Mouse (Mus musculus) E14TG2a.4 (cell line): ENCODE measurements around the gene Bspry.

Experiments used
- H3K27me3 ChIP-seq: 2 replicates; pipeline ENCODE4 v1.6.1; 2014; ENCODE audit warnings: low read length, control low read depth; ENCODE audit not compliant: insufficient read depth
- H3K36me3 ChIP-seq: 2 replicates; pipeline ENCODE4 v1.6.1; 2014; ENCODE audit warnings: low read length, control low read depth; ENCODE audit not compliant: insufficient read depth
- H3K4me1 ChIP-seq: replicated peaks from 2 replicates; pipeline ENCODE4 v1.6.1; 2014; ENCODE audit warnings: low read depth, low read length, control low read depth
- H3K4me3 ChIP-seq: replicated peaks from 2 replicates; pipeline ENCODE4 v1.5.1; 2014; ENCODE audit warnings: mild to moderate bottlenecking, low read length
- H3K9me3 ChIP-seq: 2 replicates; pipeline ENCODE4 v1.6.1; 2014; ENCODE audit warnings: low read length, control low read depth
- CTCF ChIP-seq: conservative IDR thresholded peaks from 2 replicates; pipeline ENCODE4 v1.5.1; 2014; ENCODE audit warnings: low read length
- NANOG ChIP-seq: IDR thresholded peaks from 2 replicates; pipeline ENCODE4 v1.6.1; 2014; ENCODE audit warnings: borderline replicate concordance, low read length, mixed read lengths
- POU5F1 ChIP-seq: IDR thresholded peaks from 2 replicates; pipeline ENCODE4 v1.6.1; 2014; ENCODE audit warnings: low read length, borderline replicate concordance

Bspry gene

DNA sequence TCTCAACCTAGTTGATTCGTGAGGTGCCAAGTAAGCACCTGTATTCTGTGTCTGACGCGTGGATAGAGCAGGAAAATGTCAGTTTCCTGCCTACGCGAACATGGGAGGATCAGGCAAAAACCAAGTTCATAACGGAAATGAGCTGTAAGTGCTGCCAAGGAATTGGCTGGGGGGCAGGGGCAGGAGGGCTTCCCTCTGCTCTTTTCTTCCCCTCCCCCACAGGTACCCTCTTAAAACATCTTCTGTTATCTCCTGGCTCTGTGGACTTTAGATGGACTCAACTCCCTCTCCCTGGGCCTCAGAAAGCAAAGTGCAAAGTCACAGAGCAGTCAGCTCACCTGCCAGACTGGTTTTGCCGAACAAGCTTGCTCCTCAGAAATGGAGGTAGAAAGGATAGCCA lies 23.1 kb downstream of the Bspry start:
- peaks cover 27% of the 10 kb centered on the region for H3K4me1 ChIP-seq
- H3K9me3 ChIP-seq, result no peaks in the 10 kb centered on the region
- TF ChIP-seq POU5F1 (no peak), NANOG (no peak), CTCF (no peak)
- peak overlapping the region; percentile 89; the same call in 1 of the 2 replicates for H3K4me3 ChIP-seq
- peaks cover 5% of the 10 kb centered on the region for H3K36me3 ChIP-seq
- peaks cover 16% of the 10 kb centered on the region for H3K27me3 ChIP-seq

DNA sequence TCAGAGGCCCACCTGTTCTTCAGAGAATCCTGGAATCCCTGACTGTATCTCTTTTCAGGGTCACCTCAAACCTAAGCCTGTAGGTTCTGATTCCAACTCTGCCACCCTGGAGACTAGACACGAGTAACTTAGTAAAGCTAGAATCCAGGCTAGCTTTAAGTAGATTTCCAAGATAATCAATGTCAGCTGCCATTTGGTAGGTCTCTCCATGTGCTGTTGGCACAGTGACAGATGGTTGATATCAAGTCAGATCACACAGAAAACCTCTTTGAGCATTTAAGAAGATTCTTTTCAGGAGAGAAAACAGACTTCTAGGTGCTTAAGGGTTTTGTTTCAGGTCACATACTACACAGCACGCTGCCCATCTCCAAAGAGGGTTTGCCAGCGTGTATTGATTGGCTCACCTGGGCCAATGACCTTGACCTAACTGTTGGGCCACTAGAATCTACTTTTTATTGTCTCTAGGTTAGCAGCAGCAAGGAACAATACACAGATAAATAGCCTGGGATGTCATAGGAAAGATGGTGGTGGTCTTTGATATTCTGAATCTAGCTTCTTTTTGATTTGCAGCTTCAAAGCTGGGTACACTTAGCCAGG lies 23.6 kb downstream of the Bspry start, which contains the start of gene Hdhd3:
Hdhd3 (minus strand) TSS at position 94 of the 597 bp plus-strand sequence.
- Histone ChIP-seq H3K36me3 (peaks cover 10% of the 10 kb centered on the region), H3K9me3 (no peaks in the 10 kb centered on the region), H3K4me1 (peaks cover 27% of the 10 kb centered on the region), H3K4me3 (peak within 1 kb of the TSS; percentile 89), H3K27me3 (peaks cover 16% of the 10 kb centered on the region)
- TF ChIP-seq NANOG, result no peak
- no peak for TF ChIP-seq CTCF
- no peak for TF ChIP-seq POU5F1

DNA sequence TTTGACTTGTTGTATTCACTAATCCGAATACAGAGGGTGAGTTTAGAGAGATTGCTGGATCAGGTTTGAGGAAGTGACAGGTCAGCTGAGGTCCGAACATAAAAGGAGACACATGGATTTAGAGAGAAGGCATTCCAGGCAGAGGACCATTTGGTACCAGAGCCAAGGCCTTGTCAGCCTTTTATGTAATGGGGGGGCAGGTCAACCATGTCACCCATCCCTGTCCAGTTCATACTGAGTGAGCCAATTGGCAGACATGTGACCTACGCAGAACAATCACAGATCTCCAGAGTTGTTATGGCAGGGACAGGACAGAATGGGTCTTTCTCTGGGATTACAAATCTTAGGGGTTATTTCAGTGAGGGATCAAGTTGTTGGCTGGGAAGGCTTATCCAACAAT lies 26.1 kb downstream of the Bspry start:
- Histone ChIP-seq H3K4me1 (peaks cover 15% of the 10 kb centered on the region), H3K9me3 (no peaks in the 10 kb centered on the region), H3K4me3 (no peak overlapping the region), H3K36me3 (peaks cover 35% of the 10 kb centered on the region), H3K27me3 (0 out of 2 replicates have a peak, but pooled peaks cover 4% of the 10 kb centered on the region)
- no peak for TF ChIP-seq NANOG

DNA sequence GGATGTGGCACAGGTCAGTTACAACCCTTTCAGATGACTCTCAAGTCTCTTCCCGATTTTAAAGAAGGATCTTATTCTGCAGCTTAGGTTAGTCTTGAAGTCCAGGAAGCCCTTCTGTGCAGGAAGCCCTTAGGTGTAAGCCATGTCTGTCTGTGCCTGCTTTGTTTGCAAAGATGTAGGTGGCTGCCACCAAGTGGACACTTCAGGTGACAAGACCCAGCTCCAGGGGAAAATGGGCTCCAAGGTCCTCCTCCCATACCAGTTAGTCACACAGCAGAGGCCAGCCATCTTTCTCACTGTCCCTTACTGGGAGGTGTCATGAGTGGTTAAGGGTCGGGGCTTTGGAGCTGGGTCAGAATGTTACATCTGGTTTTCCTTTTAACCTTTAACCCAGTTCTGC lies 26.9 kb downstream of the Bspry start:
- H3K27me3 ChIP-seq, result 0 out of 2 replicates have a peak, but pooled peaks cover 2% of the 10 kb centered on the region
- H3K4me3 ChIP-seq, result no peak overlapping the region
- no peaks in the 10 kb centered on the region for H3K9me3 ChIP-seq
- peaks cover 10% of the 10 kb centered on the region for H3K4me1 ChIP-seq
- peaks cover 43% of the 10 kb centered on the region for H3K36me3 ChIP-seq
- TF ChIP-seq POU5F1 (no peak), CTCF (no peak), NANOG (no peak)

DNA sequence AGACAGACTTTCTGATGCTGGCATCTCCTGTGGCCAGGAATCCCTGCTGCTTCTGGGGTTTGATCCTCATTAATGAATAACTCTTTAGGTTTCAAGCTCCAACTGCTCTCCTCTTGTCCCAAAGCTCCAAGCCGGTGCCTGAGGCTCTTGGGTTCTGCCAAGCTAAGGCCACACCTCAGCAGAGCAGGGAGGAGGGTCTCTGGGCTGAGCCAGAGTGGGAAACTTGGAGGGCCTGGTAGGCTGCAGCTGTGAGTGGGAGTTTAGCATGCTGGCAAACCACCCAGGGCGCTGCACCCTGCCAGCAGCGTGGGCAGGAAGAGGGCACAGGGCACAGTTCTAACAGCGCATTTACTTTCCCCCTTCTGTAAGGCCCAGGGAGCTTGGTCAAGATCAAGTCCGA lies 29.0 kb downstream of the Bspry start:
- peaks cover 12% of the 10 kb centered on the region for H3K4me1 ChIP-seq
- no peaks in the 10 kb centered on the region for H3K9me3 ChIP-seq
- no peak overlapping the region for H3K4me3 ChIP-seq
- TF ChIP-seq CTCF (no peak), POU5F1 (no peak), NANOG (no peak)
- H3K27me3 ChIP-seq, result no peaks in the 10 kb centered on the region
- peaks cover 64% of the 10 kb centered on the region for H3K36me3 ChIP-seq

DNA sequence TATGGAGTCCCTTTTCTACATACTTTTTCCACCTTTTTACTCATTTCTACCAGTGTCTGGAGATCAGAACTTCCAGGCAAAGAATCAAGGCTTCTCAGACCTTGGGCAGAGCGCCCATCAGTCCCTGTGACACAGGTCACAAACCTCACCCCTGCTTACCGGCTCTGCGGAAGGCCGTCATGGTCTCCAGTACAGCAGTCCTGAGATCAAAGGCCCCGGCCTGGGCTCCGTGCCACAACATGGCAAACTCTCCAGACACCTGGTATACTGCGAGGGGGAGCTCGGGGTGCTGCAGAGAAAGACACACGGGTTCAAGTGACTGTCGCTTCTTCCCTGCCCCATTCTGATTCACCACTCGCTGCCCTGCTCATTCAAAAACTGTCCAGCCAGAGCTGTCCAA lies 30.1 kb downstream of the Bspry start:
- no peak overlapping the region for H3K4me3 ChIP-seq
- H3K27me3 ChIP-seq, result no peaks in the 10 kb centered on the region
- TF ChIP-seq CTCF (no peak), NANOG (no peak), POU5F1 (no peak)
- peaks cover 65% of the 10 kb centered on the region for H3K36me3 ChIP-seq
- peaks cover 19% of the 10 kb centered on the region for H3K4me1 ChIP-seq
- no peaks in the 10 kb centered on the region for H3K9me3 ChIP-seq

DNA sequence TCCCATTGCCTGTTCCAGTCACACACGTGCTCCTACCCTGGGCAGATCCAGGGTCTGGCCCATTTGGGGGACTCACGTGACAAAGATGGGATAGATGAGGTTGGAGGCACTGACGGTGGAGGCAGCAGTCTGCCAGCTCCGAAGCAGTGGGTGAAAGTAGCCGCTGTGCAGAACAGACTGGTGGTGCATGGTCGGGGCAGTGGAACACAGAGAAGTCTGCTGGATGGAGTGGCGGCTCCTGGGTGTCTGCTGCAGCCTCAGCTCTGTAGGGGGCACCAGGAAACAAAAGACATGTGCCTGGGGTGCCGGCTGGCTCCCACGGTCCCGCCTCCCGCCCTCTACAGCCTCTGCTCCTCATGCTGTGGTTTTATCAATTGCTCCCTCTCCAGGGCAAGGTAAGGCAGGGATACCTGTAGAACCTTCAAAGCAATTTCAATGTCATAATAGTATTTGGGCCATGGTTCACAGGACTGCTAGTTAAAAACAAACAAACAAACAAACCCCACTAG lies 34.2 kb downstream of the Bspry start:
- Histone ChIP-seq H3K36me3 (peaks cover 55% of the 10 kb centered on the region), H3K27me3 (peaks cover 3% of the 10 kb centered on the region; the same call in 1 of the 2 replicates), H3K4me3 (no peak overlapping the region), H3K9me3 (peaks cover 6% of the 10 kb centered on the region), H3K4me1 (peaks cover 30% of the 10 kb centered on the region)
- TF ChIP-seq CTCF (no peak), NANOG (no peak), POU5F1 (no peak)

DNA sequence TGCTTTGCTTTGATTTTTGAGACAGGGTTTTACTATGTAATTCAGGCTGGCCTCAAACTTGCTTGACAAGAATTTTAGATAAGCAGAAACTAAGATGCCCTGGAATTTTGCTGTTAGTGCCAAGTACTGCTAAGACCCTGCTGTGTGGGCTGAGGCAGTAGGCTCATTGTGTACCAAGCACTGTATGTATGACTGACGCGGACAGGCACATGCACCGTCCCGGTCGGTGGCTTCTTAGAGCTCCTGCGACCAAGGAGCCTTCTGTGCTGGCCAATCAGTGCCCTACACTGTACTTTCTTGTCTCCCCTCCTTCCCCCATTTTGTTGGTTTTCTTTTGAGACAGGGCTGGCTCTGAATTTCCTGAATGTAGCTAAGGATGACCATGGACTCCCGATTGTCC lies 35.1 kb downstream of the Bspry start:
- Histone ChIP-seq H3K9me3 (peaks cover 6% of the 10 kb centered on the region), H3K4me3 (no peak overlapping the region), H3K27me3 (peaks cover 4% of the 10 kb centered on the region; the same call in 1 of the 2 replicates), H3K36me3 (peaks cover 45% of the 10 kb centered on the region), H3K4me1 (peaks cover 34% of the 10 kb centered on the region)
- TF ChIP-seq NANOG (no peak), POU5F1 (no peak), CTCF (no peak)

DNA sequence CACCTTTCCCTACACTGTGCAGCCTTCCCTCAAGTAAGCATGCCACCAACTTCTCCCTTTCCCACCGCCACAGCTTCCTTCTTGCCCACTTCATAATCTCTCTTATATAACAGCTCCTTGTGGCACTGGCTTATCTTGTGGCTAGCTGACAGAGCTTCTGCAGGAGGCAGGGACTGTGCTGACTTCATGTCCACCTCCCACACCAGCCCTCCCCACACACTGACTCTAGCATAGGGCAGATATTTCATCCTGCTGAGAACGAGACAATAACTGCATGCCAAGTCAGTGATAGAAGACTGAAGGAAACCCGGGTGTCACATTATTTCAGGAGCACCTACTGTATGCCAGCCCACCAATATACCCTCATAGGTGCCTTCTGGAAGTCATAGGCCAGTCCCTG lies 35.6 kb downstream of the Bspry start:
- TF ChIP-seq POU5F1 (no peak), CTCF (no peak), NANOG (no peak)
- H3K4me3 ChIP-seq, result no peak overlapping the region
- H3K27me3 ChIP-seq, result peaks cover 4% of the 10 kb centered on the region; the same call in 1 of the 2 replicates
- peaks cover 37% of the 10 kb centered on the region for H3K4me1 ChIP-seq
- peaks cover 40% of the 10 kb centered on the region for H3K36me3 ChIP-seq
- H3K9me3 ChIP-seq, result peaks cover 6% of the 10 kb centered on the region
